Mouse (Mus musculus): ENCODE measurements around the gene Rpl38.

DNA sequence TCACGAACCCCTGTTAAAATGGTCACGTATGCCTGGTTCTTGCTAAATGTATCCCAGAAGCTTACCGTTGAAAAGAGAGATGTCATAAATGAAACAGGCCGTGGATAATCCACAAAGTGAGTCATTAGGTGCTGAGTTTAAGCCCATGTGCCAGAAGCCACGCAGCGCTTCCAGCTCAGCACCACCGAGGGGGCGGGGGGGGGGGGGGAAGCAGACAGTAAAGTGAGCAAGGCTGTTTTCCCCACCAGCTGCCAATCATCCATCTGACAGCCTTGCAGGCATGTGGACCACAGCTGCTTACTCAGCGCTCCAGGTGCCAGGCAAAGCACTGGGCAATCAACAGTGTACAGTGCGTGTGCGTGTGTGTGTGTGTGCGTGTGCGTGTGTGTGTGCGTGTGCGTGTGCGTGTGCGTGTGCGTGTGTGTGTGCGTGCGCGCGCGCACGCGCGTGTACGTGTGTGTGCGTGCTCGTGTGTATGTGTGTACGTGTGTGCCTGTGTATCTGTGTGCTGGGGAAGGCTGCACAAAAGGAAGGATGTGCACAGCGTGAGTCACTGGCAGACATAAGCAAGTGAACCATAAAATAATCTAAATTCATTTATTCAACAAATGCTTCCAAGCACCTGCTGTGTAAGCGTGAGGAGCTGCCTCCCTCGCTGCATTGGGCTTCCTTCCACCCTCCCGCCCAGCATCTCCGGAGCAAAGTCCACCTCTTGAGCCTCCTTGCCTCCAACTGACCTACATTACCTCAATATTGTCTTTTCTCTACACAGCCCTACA is 31.4 kb upstream of the Rpl38 start:
- TF ChIP-seq POLR2A (IDR thresholded peaks at IDR 0.05; ENCODE audit: extremely low read depth, insufficient read depth, low read length) (no peak), CTCF (IDR thresholded peaks at IDR 0.05; ENCODE audit: extremely low read depth, insufficient read depth, low read length) (no peak)
